Mouse (Mus musculus) cerebellum, postnatal 10 days (tissue): ENCODE measurements at regions not wholly inside any gene's neighbourhood (a gene's known extent, or its start where the extent isn't known, plus 50 kb on each side); places are given as distances from the start of the nearest gene placed in this dataset.

Experiments used
- DNase-seq, 2 experiments: peaks; one replicate each; pipeline ENCODE4 v3.0.0; 2021; ENCODE audit warnings: mixed read lengths in 2 of 2

GRCm38 (mm10) chr1:91611281-91611680 is 70.9 kb downstream of the Asb1 start:
- DNase-seq = no peak

- no peak for DNase-seq
Observed at GRCm38 (mm10) chr1:91611694-91612093, 71.3 kb downstream of the Asb1 start.

GRCm38 (mm10) chr1:91612912-91613311 is 72.6 kb downstream of the Asb1 start:
- no peak for DNase-seq

- no peak for DNase-seq
Observed at GRCm38 (mm10) chr1:91615396-91615795, 75.1 kb downstream of the Asb1 start.

GRCm38 (mm10) chr1:91618527-91619135 is 78.3 kb downstream of the Asb1 start:
- peak; percentile 76 for DNase-seq

GRCm38 (mm10) chr1:91621141-91621540 is 80.8 kb downstream of the Asb1 start:
- no peak for DNase-seq

- DNase-seq = no peak
Observed at GRCm38 (mm10) chr1:91622874-91623273, 82.5 kb downstream of the Asb1 start.

GRCm38 (mm10) chr1:91624028-91624427 is 83.7 kb downstream of the Asb1 start:
- peak; percentile 50 to 75 for DNase-seq

GRCm38 (mm10) chr1:91624531-91625300 is 84.4 kb downstream of the Asb1 start:
- peak; percentile 49 to 68 for DNase-seq

- peak in 1 of 2 experiments; percentile 21 for DNase-seq
Observed at GRCm38 (mm10) chr1:91626090-91626489, 85.7 kb downstream of the Asb1 start.

GRCm38 (mm10) chr1:91630206-91630605 is 89.9 kb downstream of the Asb1 start:
- peak in 1 of 2 experiments; percentile 51 for DNase-seq

GRCm38 (mm10) chr1:91630871-91631410 is 90.6 kb downstream of the Asb1 start:
- no peak for DNase-seq

- DNase-seq = no peak
Observed at GRCm38 (mm10) chr1:91632906-91633493, 92.7 kb downstream of the Asb1 start.

GRCm38 (mm10) chr1:91636571-91636970 is 96.2 kb downstream of the Asb1 start:
- no peak for DNase-seq

- DNase-seq = no peak
Observed at GRCm38 (mm10) chr1:91640551-91640950, 100.2 kb downstream of the Asb1 start.

GRCm38 (mm10) chr1:91658991-91659441 is 118.7 kb downstream of the Asb1 start:
- DNase-seq = no peak

- DNase-seq = no peak
Observed at GRCm38 (mm10) chr1:91659486-91659885, 119.1 kb downstream of the Asb1 start.

GRCm38 (mm10) chr1:91663289-91663688 is 122.9 kb downstream of the Asb1 start:
- no peak for DNase-seq

GRCm38 (mm10) chr1:91664622-91665021 is 124.3 kb downstream of the Asb1 start:
- no peak for DNase-seq

- no peak for DNase-seq
Observed at GRCm38 (mm10) chr1:91668530-91668929, 128.2 kb downstream of the Asb1 start.

GRCm38 (mm10) chr1:91670980-91671379 is 130.3 kb upstream of the Twist2 start:
- DNase-seq = no peak

GRCm38 (mm10) chr1:91674082-91674655 is 127.1 kb upstream of the Twist2 start:
- DNase-seq = no peak

GRCm38 (mm10) chr1:91677062-91677461 is 124.2 kb upstream of the Twist2 start:
- no peak for DNase-seq
